Mouse (Mus musculus): ENCODE data around the gene Kcnj9. TPM values are rescaled to one million over a fixed set of nuclear protein-coding genes. Genes with fewer than 3 reads are reported as not detected.

Kcnj9 gene
- total and polyA plus RNA-seq, 3 experiments: 0.04 TPM; not detected in 2

DNA sequence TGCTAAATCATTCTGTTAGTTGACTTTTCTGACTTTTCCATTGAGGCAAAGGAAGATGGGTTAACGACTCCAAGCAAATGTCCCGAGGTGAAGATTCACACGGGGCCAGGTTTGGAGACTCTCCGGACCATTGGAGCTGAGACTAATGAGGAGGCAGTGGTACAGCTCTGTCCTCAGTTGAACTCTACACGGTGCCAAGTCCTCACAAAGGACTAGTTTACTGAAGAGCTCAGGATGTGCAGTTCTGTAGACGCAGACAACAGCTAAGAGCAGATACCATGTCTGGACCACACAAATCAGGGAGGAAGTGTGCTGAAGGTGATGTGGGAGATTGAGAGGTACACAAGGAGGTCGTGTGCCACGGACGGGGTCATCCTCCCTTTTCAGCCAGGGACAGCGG, 29.2 kb upstream of the Kcnj9 start:
- Histone ChIP-seq H3K36me3 (ENCODE audit: control insufficient read depth, insufficient read depth, low read length) (no peaks in the 10 kb centered on the region), H3K4me1 (ENCODE audit: control insufficient read depth, insufficient read depth, low read length) (no peaks in the 10 kb centered on the region), H3K27ac (no peak overlapping the region), H3K4me3 (no peak overlapping the region), H3K27me3 (ENCODE audit: control insufficient read depth, insufficient read depth, low read length) (no peaks in the 10 kb centered on the region), H3K9ac (ENCODE audit: low read depth, low read length) (no peak overlapping the region), H3K79me2 (replicated peaks; ENCODE audit: control insufficient read depth, insufficient read depth, low read length) (no peaks in the 10 kb centered on the region)
- TF ChIP-seq EP300 (IDR thresholded peaks at IDR 0.05; ENCODE audit: insufficient read depth, low read depth, low read length) (no peak), POLR2A (IDR thresholded peaks at IDR 0.05; ENCODE audit: insufficient read depth, low read depth, low read length) (no peak), CTCF (IDR thresholded peaks at IDR 0.05) (no peak)
- no peak for DNase-seq
- 64% methylated on average over 10 of the region's 10 CpGs for WGBS
- intact Hi-C loops (cut with DNase I): no loop called here

DNA sequence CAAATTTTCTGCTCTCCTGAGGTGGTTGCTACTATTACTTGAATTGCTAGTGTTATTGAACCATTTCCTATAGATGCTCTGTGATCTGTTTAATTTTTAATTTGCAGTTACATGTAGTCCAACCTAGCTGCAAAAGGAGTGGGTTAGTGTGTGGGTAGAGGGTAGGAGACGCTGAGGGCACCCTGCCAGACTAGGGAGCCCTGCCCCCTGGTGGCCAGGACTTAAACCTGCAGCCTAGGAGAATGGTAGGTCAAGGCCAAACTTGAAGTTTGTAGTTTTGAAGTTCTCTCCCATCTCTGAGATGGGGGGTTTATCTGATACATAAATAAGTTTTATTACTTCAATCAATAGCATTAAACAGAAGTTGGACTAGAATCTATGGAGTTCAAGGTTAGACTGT, 28.4 kb upstream of the Kcnj9 start:
- no peak overlapping the region for H3K9ac ChIP-seq (ENCODE audit: low read depth, low read length)
- DNase-seq: peak; percentile 45 to 73
- intact Hi-C loops (cut with DNase I): loop anchor here (1.0 kb wide), 1 partner anchor 310 kb away; no protein-coding TSS in a partner anchor
- H3K4me1 ChIP-seq (ENCODE audit: control insufficient read depth, insufficient read depth, low read length): no peaks in the 10 kb centered on the region
- TF ChIP-seq POLR2A (IDR thresholded peaks at IDR 0.05; ENCODE audit: insufficient read depth, low read depth, low read length) (no peak), EP300 (IDR thresholded peaks at IDR 0.05; ENCODE audit: insufficient read depth, low read depth, low read length) (0 out of 2 replicates have a peak, but pooled peaks have one; percentile 15), CTCF (IDR thresholded peaks at IDR 0.05) (peak; percentile 95)
- no peak overlapping the region for H3K4me3 ChIP-seq
- no peaks in the 10 kb centered on the region for H3K79me2 ChIP-seq (replicated peaks; ENCODE audit: control insufficient read depth, insufficient read depth, low read length)
- 8% methylated on average over 1 of the region's 1 CpGs for WGBS
- H3K27me3 ChIP-seq (ENCODE audit: control insufficient read depth, insufficient read depth, low read length): no peaks in the 10 kb centered on the region
- no peaks in the 10 kb centered on the region for H3K36me3 ChIP-seq (ENCODE audit: control insufficient read depth, insufficient read depth, low read length)
- H3K27ac ChIP-seq: no peak overlapping the region

DNA sequence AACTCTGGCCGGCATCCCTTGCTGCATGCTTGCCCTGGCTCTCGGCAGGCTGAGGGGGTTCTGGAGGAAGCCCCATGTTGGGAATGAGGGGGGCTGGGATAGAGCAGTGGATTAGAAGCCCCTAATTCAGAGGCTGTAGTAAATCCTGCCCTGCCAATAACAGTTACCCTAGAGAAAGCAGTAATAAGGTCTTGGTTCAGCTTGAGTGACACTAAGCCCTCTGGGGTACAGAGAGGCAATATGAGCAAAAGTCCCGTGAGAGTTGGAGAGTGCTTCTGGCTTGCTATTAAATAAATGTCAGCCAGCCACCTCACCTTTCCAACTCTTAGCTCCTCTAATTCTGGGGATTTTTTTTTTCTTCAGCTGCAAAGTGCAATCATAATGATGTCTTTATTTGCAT, 26.2 kb upstream of the Kcnj9 start:
- WGBS: 67% methylated on average over 3 of the region's 3 CpGs
- intact Hi-C loops (cut with DNase I): no loop called here
- no peak for TF ChIP-seq CTCF (IDR thresholded peaks at IDR 0.05)
- TF ChIP-seq POLR2A (IDR thresholded peaks at IDR 0.05; ENCODE audit: insufficient read depth, low read depth, low read length): no peak
- TF ChIP-seq EP300 (IDR thresholded peaks at IDR 0.05; ENCODE audit: insufficient read depth, low read depth, low read length): no peak
- Histone ChIP-seq H3K36me3 (ENCODE audit: control insufficient read depth, insufficient read depth, low read length) (no peaks in the 10 kb centered on the region), H3K27me3 (ENCODE audit: control insufficient read depth, insufficient read depth, low read length) (peaks cover 2% of the 10 kb centered on the region; the same call in 1 of the 2 replicates), H3K27ac (no peak overlapping the region), H3K4me3 (no peak overlapping the region), H3K4me1 (ENCODE audit: control insufficient read depth, insufficient read depth, low read length) (no peaks in the 10 kb centered on the region), H3K9ac (ENCODE audit: low read depth, low read length) (no peak overlapping the region), H3K79me2 (replicated peaks; ENCODE audit: control insufficient read depth, insufficient read depth, low read length) (no peaks in the 10 kb centered on the region)
- DNase-seq: no peak

DNA sequence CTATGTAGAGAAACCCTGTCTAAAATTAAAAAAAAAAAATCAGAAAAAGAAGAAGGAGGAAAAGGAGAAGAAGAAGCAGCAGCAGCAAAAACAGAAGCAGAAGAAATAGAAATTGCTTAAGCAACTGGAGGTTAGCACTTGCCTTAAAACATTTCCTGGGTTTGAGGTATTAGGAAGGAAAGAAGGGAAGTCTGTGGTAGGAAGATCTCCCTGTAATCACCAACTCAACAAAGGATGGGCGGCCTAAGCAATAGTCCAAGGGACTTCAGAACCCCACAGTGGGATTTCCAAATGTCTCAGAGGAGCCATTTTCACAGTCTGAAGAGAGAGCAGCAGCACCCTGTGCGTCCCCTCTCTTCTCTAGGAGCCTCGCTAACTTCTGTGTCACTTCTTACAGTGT, 23.3 kb upstream of the Kcnj9 start:
- DNase-seq: no peak
- no peaks in the 10 kb centered on the region for H3K79me2 ChIP-seq (replicated peaks; ENCODE audit: control insufficient read depth, insufficient read depth, low read length)
- no peaks in the 10 kb centered on the region for H3K36me3 ChIP-seq (ENCODE audit: control insufficient read depth, insufficient read depth, low read length)
- peaks cover 5% of the 10 kb centered on the region; the same call in 1 of the 2 replicates for H3K27me3 ChIP-seq (ENCODE audit: control insufficient read depth, insufficient read depth, low read length)
- H3K4me3 ChIP-seq: no peak overlapping the region
- H3K9ac ChIP-seq (ENCODE audit: low read depth, low read length): no peak overlapping the region
- intact Hi-C loops (cut with DNase I): no loop called here
- WGBS: 59% methylated on average over 3 of the region's 3 CpGs
- H3K4me1 ChIP-seq (ENCODE audit: control insufficient read depth, insufficient read depth, low read length): no peaks in the 10 kb centered on the region
- no peak overlapping the region for H3K27ac ChIP-seq
- TF ChIP-seq EP300 (IDR thresholded peaks at IDR 0.05; ENCODE audit: insufficient read depth, low read depth, low read length) (no peak), POLR2A (IDR thresholded peaks at IDR 0.05; ENCODE audit: insufficient read depth, low read depth, low read length) (no peak), CTCF (IDR thresholded peaks at IDR 0.05) (no peak)

DNA sequence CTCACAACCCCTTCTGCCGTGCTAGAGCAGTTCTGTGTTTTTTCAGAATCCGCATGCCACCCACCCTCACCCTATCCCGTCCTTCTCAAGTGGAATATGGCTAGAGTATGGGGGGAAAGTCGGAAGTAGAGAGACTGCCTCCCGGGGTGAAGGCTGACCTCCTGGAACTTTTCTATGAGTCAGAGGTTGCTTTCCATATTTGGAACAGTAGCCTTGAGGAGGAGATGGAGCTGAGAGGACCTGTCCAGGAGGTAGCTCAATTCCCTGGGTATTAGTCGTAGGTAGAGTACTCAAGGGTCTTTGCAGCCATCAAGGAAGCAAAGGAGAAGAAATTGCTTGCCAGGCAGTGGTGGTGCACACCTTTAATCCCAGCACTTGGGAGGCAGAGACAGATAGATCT, 22.9 kb upstream of the Kcnj9 start:
- Histone ChIP-seq H3K27me3 (ENCODE audit: control insufficient read depth, insufficient read depth, low read length) (peaks cover 5% of the 10 kb centered on the region; the same call in 1 of the 2 replicates), H3K36me3 (ENCODE audit: control insufficient read depth, insufficient read depth, low read length) (no peaks in the 10 kb centered on the region), H3K4me1 (ENCODE audit: control insufficient read depth, insufficient read depth, low read length) (no peaks in the 10 kb centered on the region), H3K79me2 (replicated peaks; ENCODE audit: control insufficient read depth, insufficient read depth, low read length) (no peaks in the 10 kb centered on the region), H3K9ac (ENCODE audit: low read depth, low read length) (no peak overlapping the region), H3K4me3 (no peak overlapping the region), H3K27ac (no peak overlapping the region)
- no peak for DNase-seq
- no peak for TF ChIP-seq POLR2A (IDR thresholded peaks at IDR 0.05; ENCODE audit: insufficient read depth, low read depth, low read length)
- no peak for TF ChIP-seq EP300 (IDR thresholded peaks at IDR 0.05; ENCODE audit: insufficient read depth, low read depth, low read length)
- no peak for TF ChIP-seq CTCF (IDR thresholded peaks at IDR 0.05)
- WGBS: 49% methylated on average over 6 of the region's 6 CpGs
- intact Hi-C loops (cut with DNase I): no loop called here

DNA sequence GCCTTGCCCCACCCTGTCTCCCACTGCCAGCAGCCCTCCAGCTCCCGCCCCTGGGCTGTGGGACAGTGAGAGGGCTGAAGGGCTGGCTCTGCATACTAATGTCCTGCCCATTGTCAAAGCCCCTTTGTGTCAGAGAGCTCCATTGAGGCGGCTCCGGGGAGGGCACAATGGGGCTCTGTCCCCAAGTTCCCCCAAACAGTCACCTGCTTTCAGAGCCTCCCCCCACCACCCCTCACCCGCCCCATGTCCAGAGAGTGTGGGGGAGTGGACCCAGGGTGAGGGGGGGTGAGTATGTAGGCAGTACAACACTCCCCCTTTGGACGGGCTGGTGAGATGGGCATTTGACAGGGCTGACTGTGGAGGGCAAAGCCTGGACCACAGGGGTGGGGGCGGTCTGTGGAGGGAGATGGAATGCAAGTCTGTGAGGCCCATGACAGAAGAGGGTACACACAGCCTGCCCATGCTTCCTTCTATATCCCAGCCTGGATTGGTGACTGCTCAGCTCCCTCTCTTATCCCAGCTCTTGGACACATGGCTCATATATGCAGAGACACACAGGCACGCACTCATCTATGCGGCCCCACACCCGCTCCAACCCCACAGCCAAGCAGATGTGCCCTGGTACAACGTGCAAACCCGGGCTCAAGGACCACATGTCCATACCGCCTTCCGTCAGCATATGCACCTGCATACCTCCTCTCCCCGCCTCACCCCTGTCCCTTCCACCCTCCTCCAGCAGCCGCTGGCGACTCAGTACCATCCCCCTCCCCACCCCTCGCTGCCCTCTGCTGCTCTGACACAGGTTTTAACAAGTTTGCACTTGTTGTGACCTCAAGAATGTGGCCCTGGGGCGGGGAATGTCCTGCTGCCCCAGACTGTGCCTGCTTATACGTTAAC, 21.0 kb upstream of the Kcnj9 start:
- DNase-seq: no peak
- WGBS: 20% methylated on average over 19 of the region's 19 CpGs
- H3K9ac ChIP-seq (ENCODE audit: low read depth, low read length): no peak overlapping the region
- TF ChIP-seq POLR2A (IDR thresholded peaks at IDR 0.05; ENCODE audit: insufficient read depth, low read depth, low read length) (no peak), CTCF (IDR thresholded peaks at IDR 0.05) (no peak), EP300 (IDR thresholded peaks at IDR 0.05; ENCODE audit: insufficient read depth, low read depth, low read length) (no peak)
- no peak overlapping the region for H3K4me3 ChIP-seq
- H3K27ac ChIP-seq: no peak overlapping the region
- no peaks in the 10 kb centered on the region for H3K4me1 ChIP-seq (ENCODE audit: control insufficient read depth, insufficient read depth, low read length)
- H3K79me2 ChIP-seq (replicated peaks; ENCODE audit: control insufficient read depth, insufficient read depth, low read length): no peaks in the 10 kb centered on the region
- no peaks in the 10 kb centered on the region for H3K36me3 ChIP-seq (ENCODE audit: control insufficient read depth, insufficient read depth, low read length)
- intact Hi-C loops (cut with DNase I): no loop called here
- H3K27me3 ChIP-seq (ENCODE audit: control insufficient read depth, insufficient read depth, low read length): peaks cover 5% of the 10 kb centered on the region; the same call in 1 of the 2 replicates
